ENCODE assay signal across 7 mouse cellular contexts in genomic region chr7:25071979-25072715, GRCm38 (mm10). TPM values are rescaled to one million over a fixed set of nuclear protein-coding genes. Genes with fewer than 3 reads are reported as not detected.
DNase-seq lines count a peak whose midpoint lies in the region; ATAC-seq and TF ChIP-seq lines count a peak whose summit lies in the region.

Grik5 (minus strand) TSS chr7:25072346.
Zfp574 (plus strand) TSS chr7:25072567.

- H3K27ac ChIP-seq in lung, embryonic 15.5 days, result peak within 1 kb of the TSS; percentile 84
- peak within 1 kb of the TSS; percentile 86 for H3K27ac ChIP-seq in cerebellum, adult 2 months (ENCODE audit: insufficient read depth, low read length)
- peak within 1 kb of the TSS; percentile 92 for H3K27ac ChIP-seq in midbrain, embryonic 16.5 days (ENCODE audit: low read length)

- no peaks in the 10 kb centered on the region for H3K27me3 ChIP-seq in lung, embryonic 15.5 days
- no peaks in the 10 kb centered on the region for H3K27me3 ChIP-seq in cerebellum, adult 2 months (ENCODE audit: control insufficient read depth, insufficient read depth, low read length)
- no peaks in the 10 kb centered on the region for H3K27me3 ChIP-seq in midbrain, embryonic 16.5 days (ENCODE audit: control insufficient read depth, insufficient read depth, low read depth, low read length)

- H3K36me3 ChIP-seq in lung, embryonic 15.5 days, result peaks cover 11% of the 10 kb centered on the region; the same call in 1 of the 2 replicates
- H3K36me3 ChIP-seq in midbrain, embryonic 16.5 days (ENCODE audit: control insufficient read depth, insufficient read depth, low read length), result peaks cover 11% of the 10 kb centered on the region

- no peak for TF ChIP-seq POLR2A in cerebellum, adult 2 months (IDR thresholded peaks at IDR 0.05; ENCODE audit: borderline replicate concordance, insufficient read depth, low read length)

- no peaks in the 10 kb centered on the region for H3K9me3 ChIP-seq in lung, embryonic 15.5 days
- H3K9me3 ChIP-seq in midbrain, embryonic 16.5 days (replicated peaks; ENCODE audit: control insufficient read depth, low read length, poor library complexity, severe bottlenecking), result no peaks in the 10 kb centered on the region

- DNase-seq in lung, postnatal 36 days, result no peak
- no peak for DNase-seq in cerebellum, adult 2 months
- no peak for DNase-seq in gonadal fat pad, adult 2 months (ENCODE audit: low read depth)
- peak in 1 of 2 experiments; percentile 61 for DNase-seq in left cerebral cortex, postnatal 10 days (ENCODE audit: extremely low spot score in 1 of 2, low spot score in 2 of 2)

- H3K9ac ChIP-seq in lung, embryonic 15.5 days, result peak within 1 kb of the TSS; percentile 63
- peak within 1 kb of the TSS; percentile 93 for H3K9ac ChIP-seq in midbrain, embryonic 16.5 days (ENCODE audit: low read depth, low read length)

- 1% methylated on average over 22 of the region's 28 CpGs for WGBS in lung, embryonic 15.5 days
- 1% methylated on average over 27 of the region's 28 CpGs for WGBS in cerebellum, adult 2 months
- WGBS in midbrain, embryonic 16.5 days, result under 1% methylated on average over 24 of the region's 28 CpGs

- peak within 1 kb of the TSS; percentile 60 for H3K4me3 ChIP-seq in lung, embryonic 15.5 days
- peak within 1 kb of the TSS; percentile 84 for H3K4me3 ChIP-seq in cerebellum, adult 2 months (replicated peaks; ENCODE audit: insufficient read depth, low read depth, low read length)
- peak within 1 kb of the TSS; percentile 90 for H3K4me3 ChIP-seq in midbrain, embryonic 16.5 days (ENCODE audit: low read depth, low read length)

- H3K4me1 ChIP-seq in lung, embryonic 15.5 days, result peaks cover 32% of the 10 kb centered on the region
- H3K4me1 ChIP-seq in cerebellum, adult 2 months (ENCODE audit: control insufficient read depth, insufficient read depth, low read length), result peaks cover 29% of the 10 kb centered on the region
- H3K4me1 ChIP-seq in midbrain, embryonic 16.5 days (ENCODE audit: control insufficient read depth, insufficient read depth, low read length), result peaks cover 46% of the 10 kb centered on the region

- ATAC-seq in lung, embryonic 15.5 days (ENCODE audit: borderline replicate concordance, extremely low read depth, low FRiP score, low TSS enrichment), result no peak
- no peak for ATAC-seq in midbrain, embryonic 16.5 days
- ATAC-seq in monocyte, adult 5-6 weeks (replicated peaks; ENCODE audit: insufficient number of reproducible peaks, low FRiP score, low TSS enrichment, poor library complexity, severe bottlenecking), result no peak

- no peak for TF ChIP-seq CTCF in cerebellum, adult 2 months (IDR thresholded peaks at IDR 0.05; ENCODE audit: borderline replicate concordance, insufficient read depth, low read depth, low read length)

- H3K4me2 ChIP-seq in lung, embryonic 15.5 days, result peak within 1 kb of the TSS; percentile 93
- H3K4me2 ChIP-seq in midbrain, embryonic 16.5 days (ENCODE audit: low read length), result peak within 1 kb of the TSS; percentile 87

- intact Hi-C loops in left cerebral cortex, postnatal 10 days (cut with DNase I), result no loop called here

RNA-seq across cellular contexts. Expression of gene Grik5, which starts in this region (rescaled TPM):
- 3.8 and 4.2 TPM in 2 replicates for polyA plus RNA-seq in lung, embryonic 15.5 days (2015; fragmentation: Nextera tagmentation; extraction: Ambion mirVana)
- 74.6 and 77.4 TPM in 2 replicates for polyA plus RNA-seq in cerebellum, adult 2 months (2012; rRNA removed)
- polyA plus RNA-seq in gonadal fat pad, adult 2 months (2012; rRNA removed), result 15.1 and 15.7 TPM in 2 replicates
- 100 to 1,000 TPM; 226 to 237 TPM for total RNA-seq in left cerebral cortex, postnatal 10 days (2021)
- 14.2 and 15.5 TPM in 2 replicates for polyA plus RNA-seq in midbrain, embryonic 16.5 days (2015; fragmentation: Nextera tagmentation; extraction: Ambion mirVana)
- total RNA-seq in monocyte, adult 5-6 weeks (2017), result 0.48 to 2.9 TPM in 2 of 3 replicates, not detected in the other

RNA-seq across cellular contexts. Expression of gene Zfp574, which starts in this region (rescaled TPM):
- polyA plus RNA-seq in lung, embryonic 15.5 days (2015; fragmentation: Nextera tagmentation; extraction: Ambion mirVana), result 29.8 and 30.4 TPM in 2 replicates
- 44.3 and 45.7 TPM in 2 replicates for polyA plus RNA-seq in cerebellum, adult 2 months (2012; rRNA removed)
- 15.9 and 21.7 TPM in 2 replicates for polyA plus RNA-seq in gonadal fat pad, adult 2 months (2012; rRNA removed)
- total RNA-seq in left cerebral cortex, postnatal 10 days (2021), result 10 to 100 TPM; 26.0 to 27.1 TPM
- polyA plus RNA-seq in midbrain, embryonic 16.5 days (2015; fragmentation: Nextera tagmentation; extraction: Ambion mirVana), result 33.7 and 34.2 TPM in 2 replicates
- total RNA-seq in monocyte, adult 5-6 weeks (2017), result 1.5 to 4.7 TPM (median 3.4 TPM) in 3 replicates

Comparison
In these comparisons a context has a peak if more than half of its experiments do, and no peak if none do; other contexts are left out.
1. RNA of gene Grik5 (total RNA-seq): 226 to 237 TPM in left cerebral cortex, postnatal 10 days; 0.48 to 2.9 TPM in monocyte, adult 5-6 weeks; every median in the first group is over 10 times any median in the second.
2. Peak in every context shown above with its lines, with median percentiles within 50 percentile points of each other: H3K27ac ChIP-seq and H3K4me3 ChIP-seq.